In genomic region chr5:113620999-113621398, GRCm38 (mm10) we compare ENCODE assay signal across 15 mouse cellular contexts. TPM values are rescaled to one million over a fixed set of nuclear protein-coding genes. Genes with fewer than 3 reads are reported as not detected.
DNase-seq lines count a peak whose midpoint lies in the region; ATAC-seq lines count a peak whose summit lies in the region.
"Had no signal": no experiment of that assay in that cellular context is flagged by ENCODE, and none has a peak within 500 bp of the region (broad histone marks: within the 10 kb centered on the region; RNA-seq: fewer than 3 reads in every experiment).

No protein-coding gene starts in this region.

- DNase-seq in thymus, postnatal 0 days (ENCODE audit: low spot score), result peak; percentile 43
- DNase-seq in thymus, postnatal 25 days, result no peak
- DNase-seq in layer of hippocampus, adult 9-10 months (ENCODE audit: low spot score), result no peak
- no peak for DNase-seq in frontal cortex, postnatal 10 days (ENCODE audit: low spot score in 2 of 2)
- no peak for DNase-seq in gastrocnemius, postnatal 14 days
- DNase-seq: adrenal gland, adult 8-10 months; cerebellum, adult 9-11 months; heart, adult 18-20 months; heart, postnatal 36 days; kidney, adult 11 months; lung, postnatal 10 days; thymus, adult 2 months had no signal

- ATAC-seq in activated CD4-positive, CD25-positive, alpha-beta regulatory T cell, adult 4 months, result peak; percentile 43
- peak; percentile 75 for ATAC-seq in megakaryocyte, adult 5-6 weeks (ENCODE audit: poor library complexity, severe bottlenecking)
- ATAC-seq: forebrain, embryonic 15.5 days had no signal

- intact Hi-C loops in gastrocnemius, postnatal 14 days (cut with DNase I; ENCODE audit: low total_unique reads), result no loop called here

RNA-seq across cellular contexts. Expression of gene Cmklr1, which starts 29.2 kb away (rescaled TPM):
- polyA plus RNA-seq in thymus, postnatal 0 days (2015; fragmentation: Nextera tagmentation; extraction: Ambion mirVana), result 2.9 and 3.8 TPM in 2 replicates
- polyA plus RNA-seq in activated CD4-positive, CD25-positive, alpha-beta regulatory T cell, adult 4 months (2017; shearing (Covaris generic)), result not detected
- total RNA-seq in megakaryocyte, adult 5-6 weeks (2015), result 1.9 and 2.1 TPM in 2 replicates
- 0.41 and 2.2 TPM in 2 replicates for total RNA-seq in megakaryocyte, adult 5-6 weeks (2017)
- total RNA-seq in gastrocnemius, postnatal 14 days (2021), result 10 to 100 TPM; 14.6 to 14.8 TPM

Comparison
In these comparisons a context has a peak if more than half of its experiments do, and no peak if none do; other contexts are left out.
1. RNA of gene Cmklr1, which starts 29.2 kb away (total RNA-seq): 14.6 to 14.8 TPM in gastrocnemius, postnatal 14 days; 0.41 to 2.2 TPM in megakaryocyte, adult 5-6 weeks; every median in the first group is over 4 times any median in the second.